Mouse (Mus musculus): ENCODE results near the gene Tyrp1.

The Tyrp1 gene

GRCm38 (mm10) chr4:80891004-80891403 is 57.1 kb downstream of the Tyrp1 start:
- in situ Hi-C loops (cut with MboI; ENCODE audit: low sequenced_read_pairs), result no loop called here

GRCm38 (mm10) chr4:80895278-80895894 is 61.5 kb downstream of the Tyrp1 start:
- in situ Hi-C loops (cut with MboI; ENCODE audit: low sequenced_read_pairs), result no loop called here

All from CH12F3 (cell line).